27 mouse cellular contexts compared by ENCODE assay signal in genomic region chr4:111607826-111608500, GRCm38 (mm10).
"Had no signal": no experiment of that assay in that cellular context is flagged by ENCODE, and none has a peak within 500 bp of the region (broad histone marks: within the 10 kb centered on the region; RNA-seq: fewer than 3 reads in every experiment).

No protein-coding gene starts in this region.

- H3K27me3 ChIP-seq: heart, embryonic 13.5 days; heart, embryonic 15.5 days; hindbrain, embryonic 13.5 days; hindbrain, embryonic 15.5 days; kidney, embryonic 15.5 days; limb, embryonic 12.5 days; liver, embryonic 13.5 days; liver, embryonic 15.5 days had no signal

- H3K9me3 ChIP-seq: heart, embryonic 13.5 days; heart, embryonic 15.5 days; hindbrain, embryonic 13.5 days; hindbrain, embryonic 15.5 days; kidney, embryonic 15.5 days; limb, embryonic 10.5 days; limb, embryonic 12.5 days; liver, embryonic 13.5 days; liver, embryonic 15.5 days had no signal

- DNase-seq: gastrocnemius, postnatal 14 days; gastrocnemius, postnatal 36 days; heart, adult 18-20 months; heart, postnatal 14 days; heart, postnatal 36 days; kidney, adult 11 months; kidney, adult 2 months; kidney, adult 9 months; kidney, postnatal 25 days; kidney, postnatal 4 days; liver; liver, embryonic 13.5 days had no signal

- H3K27ac ChIP-seq: heart, embryonic 13.5 days; heart, embryonic 15.5 days; hindbrain, embryonic 13.5 days; hindbrain, embryonic 15.5 days; hindbrain, postnatal 0 days; kidney, embryonic 15.5 days; kidney, postnatal 0 days; layer of hippocampus, adult 2 months; left cerebral cortex, adult 2 months; limb, embryonic 10.5 days; limb, embryonic 12.5 days; liver, embryonic 13.5 days; liver, embryonic 15.5 days had no signal

- H3K4me2 ChIP-seq: heart, embryonic 11.5 days; heart, embryonic 13.5 days; heart, embryonic 15.5 days; hindbrain, embryonic 13.5 days; hindbrain, embryonic 15.5 days; kidney, embryonic 15.5 days; limb, embryonic 12.5 days; liver, embryonic 11.5 days; liver, embryonic 13.5 days; liver, embryonic 15.5 days had no signal

- H3K9ac ChIP-seq: heart, embryonic 13.5 days; heart, embryonic 15.5 days; hindbrain, embryonic 13.5 days; hindbrain, embryonic 15.5 days; kidney, embryonic 15.5 days; limb, embryonic 12.5 days; liver, embryonic 13.5 days; liver, embryonic 15.5 days had no signal

- ATAC-seq: hindbrain, postnatal 0 days; intestine, embryonic 16.5 days had no signal

- H3K4me3 ChIP-seq: heart, embryonic 13.5 days; heart, embryonic 15.5 days; hindbrain, embryonic 13.5 days; hindbrain, embryonic 15.5 days; kidney, embryonic 15.5 days; layer of hippocampus, adult 2 months; left cerebral cortex, adult 2 months; limb, embryonic 10.5 days; limb, embryonic 12.5 days; liver, embryonic 13.5 days; liver, embryonic 15.5 days had no signal

- H3K4me1 ChIP-seq: heart, embryonic 15.5 days; hindbrain, embryonic 13.5 days; hindbrain, embryonic 15.5 days; kidney, embryonic 15.5 days; limb, embryonic 10.5 days; limb, embryonic 12.5 days; liver, embryonic 13.5 days; liver, embryonic 15.5 days had no signal

- H3K36me3 ChIP-seq: heart, embryonic 13.5 days; heart, embryonic 15.5 days; hindbrain, embryonic 13.5 days; hindbrain, embryonic 15.5 days; kidney, embryonic 15.5 days; limb, embryonic 10.5 days; limb, embryonic 12.5 days; liver, embryonic 13.5 days; liver, embryonic 15.5 days had no signal
